Mouse (Mus musculus) myocyte (in vitro differentiated cells): ENCODE measurements around the gene Ush1c.

Source experiments
- MYOD1 ChIP-seq, 3 experiments: IDR thresholded peaks; one replicate each; pipeline ENCODE4 v1.6.1; 2011; ENCODE audit warnings: control low read depth in 2 of 3, low read depth in 2 of 3, mild to moderate bottlenecking in 2 of 3, moderate library complexity in 1 of 3; ENCODE audit not compliant: insufficient read length in 2 of 3, control insufficient read depth in 1 of 3
- POLR2A ChIP-seq: IDR thresholded peaks from one replicate; pipeline ENCODE4 v1.6.1; 2011; ENCODE audit warnings: low read depth, mild to moderate bottlenecking, control low read depth, moderate library complexity; ENCODE audit not compliant: insufficient read length
- POLR2AphosphoS2 ChIP-seq: IDR thresholded peaks from one replicate; pipeline ENCODE4 v1.6.1; 2011; ENCODE audit warnings: low read depth, control low read depth; ENCODE audit not compliant: insufficient read length
- REST ChIP-seq: IDR thresholded peaks from one replicate; pipeline ENCODE4 v1.6.1; 2011; ENCODE audit warnings: mild to moderate bottlenecking, control low read depth, moderate library complexity; ENCODE audit not compliant: insufficient read depth, insufficient read length
- TCF12 ChIP-seq: IDR thresholded peaks from one replicate; pipeline ENCODE4 v1.6.1; 2011; ENCODE audit warnings: mild to moderate bottlenecking, control low read depth; ENCODE audit not compliant: poor library complexity, insufficient read depth, severe bottlenecking

- TF ChIP-seq POLR2AphosphoS2 (no peak), POLR2A (no peak), MYOD1 (IDR thresholded peaks at IDR 0.05; ENCODE audit: control insufficient read depth in 1 of 3, insufficient read length in 2 of 3, low read depth in 2 of 3) (no peak), TCF12 (no peak), REST (no peak)
These were observed 21.8 kb downstream of the Ush1c start for GRCm38 (mm10) chr7:46216481-46216880.
